Mouse (Mus musculus): ENCODE measurements around the gene Gapvd1. TPM values are rescaled to one million over a fixed set of nuclear protein-coding genes. Genes with fewer than 3 reads are reported as not detected.

The Gapvd1 gene
- polyA plus RNA-seq, 1 experiment from 2014 or later: 92.2 TPM

GRCm38 (mm10) chr2:34668440-34669191, 86.4 kb downstream of the Gapvd1 start:
- no peak overlapping the region for H3K4me3 ChIP-seq (ENCODE audit: low read length)
- H3K27ac ChIP-seq (ENCODE audit: low read depth, low read length): no peak overlapping the region
- no peak overlapping the region for H3K9ac ChIP-seq (ENCODE audit: low read depth, low read length)
- H3K4me2 ChIP-seq (replicated peaks; ENCODE audit: low read depth, low read length): no peak overlapping the region
- no peaks in the 10 kb centered on the region for H3K4me1 ChIP-seq (ENCODE audit: control insufficient read depth, insufficient read depth, low read length)
- WGBS: 44% methylated on average over 17 of the region's 17 CpGs
- no peaks in the 10 kb centered on the region for H3K9me3 ChIP-seq (ENCODE audit: control insufficient read depth, low read length)
- H3K36me3 ChIP-seq (ENCODE audit: control insufficient read depth, insufficient read depth, low read length): no peaks in the 10 kb centered on the region
- no peaks in the 10 kb centered on the region for H3K27me3 ChIP-seq (ENCODE audit: control insufficient read depth, insufficient read depth, low read length)
- no peak for ATAC-seq (ENCODE audit: low FRiP score, low TSS enrichment)

- Histone ChIP-seq H3K4me2 (replicated peaks; ENCODE audit: low read depth, low read length) (no peak overlapping the region), H3K36me3 (ENCODE audit: control insufficient read depth, insufficient read depth, low read length) (no peaks in the 10 kb centered on the region), H3K27me3 (ENCODE audit: control insufficient read depth, insufficient read depth, low read length) (no peaks in the 10 kb centered on the region), H3K9ac (ENCODE audit: low read depth, low read length) (no peak overlapping the region), H3K9me3 (ENCODE audit: control insufficient read depth, low read length) (no peaks in the 10 kb centered on the region), H3K4me3 (ENCODE audit: low read length) (no peak overlapping the region), H3K4me1 (ENCODE audit: control insufficient read depth, insufficient read depth, low read length) (no peaks in the 10 kb centered on the region), H3K27ac (ENCODE audit: low read depth, low read length) (no peak overlapping the region)
- no peak for ATAC-seq (ENCODE audit: low FRiP score, low TSS enrichment)
- whole genome bisulfite sequencing: 37% methylated on average over 10 of the region's 10 CpGs
Measured at GRCm38 (mm10) chr2:34667820-34668219, 87.2 kb downstream of the Gapvd1 start.

- 59% methylated on average over 11 of the region's 11 CpGs for WGBS
- Histone ChIP-seq H3K4me2 (replicated peaks; ENCODE audit: low read depth, low read length) (no peak overlapping the region), H3K27me3 (ENCODE audit: control insufficient read depth, insufficient read depth, low read length) (no peaks in the 10 kb centered on the region), H3K27ac (ENCODE audit: low read depth, low read length) (no peak overlapping the region), H3K9me3 (ENCODE audit: control insufficient read depth, low read length) (no peaks in the 10 kb centered on the region), H3K36me3 (ENCODE audit: control insufficient read depth, insufficient read depth, low read length) (no peaks in the 10 kb centered on the region), H3K9ac (ENCODE audit: low read depth, low read length) (no peak overlapping the region), H3K4me3 (ENCODE audit: low read length) (no peak overlapping the region), H3K4me1 (ENCODE audit: control insufficient read depth, insufficient read depth, low read length) (0 out of 2 replicates have a peak, but pooled peaks cover 7% of the 10 kb centered on the region)
- no peak for ATAC-seq (ENCODE audit: low FRiP score, low TSS enrichment)
Measured at GRCm38 (mm10) chr2:34647410-34647809, 107.6 kb downstream of the Gapvd1 start.

- ATAC-seq (ENCODE audit: low FRiP score, low TSS enrichment): no peak
- WGBS: 13% methylated on average over 5 of the region's 5 CpGs
- Histone ChIP-seq H3K4me3 (ENCODE audit: low read length) (peak overlapping the region; percentile 40; the same call in 1 of the 2 replicates), H3K27ac (ENCODE audit: low read depth, low read length) (no peak overlapping the region), H3K9me3 (ENCODE audit: control insufficient read depth, low read length) (no peaks in the 10 kb centered on the region), H3K9ac (ENCODE audit: low read depth, low read length) (no peak overlapping the region), H3K27me3 (ENCODE audit: control insufficient read depth, insufficient read depth, low read length) (no peaks in the 10 kb centered on the region), H3K4me1 (ENCODE audit: control insufficient read depth, insufficient read depth, low read length) (0 out of 2 replicates have a peak, but pooled peaks cover 7% of the 10 kb centered on the region), H3K36me3 (ENCODE audit: control insufficient read depth, insufficient read depth, low read length) (no peaks in the 10 kb centered on the region), H3K4me2 (replicated peaks; ENCODE audit: low read depth, low read length) (peak overlapping the region; percentile 79)
Measured at GRCm38 (mm10) chr2:34646541-34646865, 108.5 kb downstream of the Gapvd1 start.

GRCm38 (mm10) chr2:34645851-34646540, 109.0 kb downstream of the Gapvd1 start:
- no peaks in the 10 kb centered on the region for H3K36me3 ChIP-seq (ENCODE audit: control insufficient read depth, insufficient read depth, low read length)
- peak; percentile 88 for ATAC-seq (ENCODE audit: low FRiP score, low TSS enrichment)
- peak overlapping the region; percentile 40 for H3K4me3 ChIP-seq (ENCODE audit: low read length)
- 0 out of 2 replicates have a peak, but pooled peaks cover 7% of the 10 kb centered on the region for H3K4me1 ChIP-seq (ENCODE audit: control insufficient read depth, insufficient read depth, low read length)
- H3K9me3 ChIP-seq (ENCODE audit: control insufficient read depth, low read length): no peaks in the 10 kb centered on the region
- peak overlapping the region; percentile 79 for H3K4me2 ChIP-seq (replicated peaks; ENCODE audit: low read depth, low read length)
- WGBS: 11% methylated on average over 20 of the region's 21 CpGs
- H3K9ac ChIP-seq (ENCODE audit: low read depth, low read length): peak overlapping the region; percentile 34; the same call in 1 of the 2 replicates
- no peak overlapping the region for H3K27ac ChIP-seq (ENCODE audit: low read depth, low read length)
- no peaks in the 10 kb centered on the region for H3K27me3 ChIP-seq (ENCODE audit: control insufficient read depth, insufficient read depth, low read length)

- WGBS: 40% methylated on average over 22 of the region's 22 CpGs
- ATAC-seq (ENCODE audit: low FRiP score, low TSS enrichment): no peak
- no peak overlapping the region for H3K4me2 ChIP-seq (replicated peaks; ENCODE audit: low read depth, low read length)
- 0 out of 2 replicates have a peak, but pooled peaks cover 7% of the 10 kb centered on the region for H3K4me1 ChIP-seq (ENCODE audit: control insufficient read depth, insufficient read depth, low read length)
- H3K36me3 ChIP-seq (ENCODE audit: control insufficient read depth, insufficient read depth, low read length): no peaks in the 10 kb centered on the region
- no peak overlapping the region for H3K9ac ChIP-seq (ENCODE audit: low read depth, low read length)
- no peak overlapping the region for H3K27ac ChIP-seq (ENCODE audit: low read depth, low read length)
- no peak overlapping the region for H3K4me3 ChIP-seq (ENCODE audit: low read length)
- H3K9me3 ChIP-seq (ENCODE audit: control insufficient read depth, low read length): no peaks in the 10 kb centered on the region
- H3K27me3 ChIP-seq (ENCODE audit: control insufficient read depth, insufficient read depth, low read length): no peaks in the 10 kb centered on the region
Measured at GRCm38 (mm10) chr2:34644571-34645526, 110.2 kb downstream of the Gapvd1 start.

- no peak for ATAC-seq (ENCODE audit: low FRiP score, low TSS enrichment)
- no peaks in the 10 kb centered on the region for H3K36me3 ChIP-seq (ENCODE audit: control insufficient read depth, insufficient read depth, low read length)
Measured at GRCm38 (mm10) chr2:34642351-34642750, 112.7 kb downstream of the Gapvd1 start.

GRCm38 (mm10) chr2:34639725-34640124, 115.3 kb downstream of the Gapvd1 start:
- 65% methylated on average over 5 of the region's 5 CpGs for WGBS
- H3K4me3 ChIP-seq (ENCODE audit: low read length): no peak overlapping the region
- H3K27ac ChIP-seq (ENCODE audit: low read depth, low read length): no peak overlapping the region
- peaks cover 3% of the 10 kb centered on the region; the same call in 1 of the 2 replicates for H3K4me1 ChIP-seq (ENCODE audit: control insufficient read depth, insufficient read depth, low read length)
- H3K36me3 ChIP-seq (ENCODE audit: control insufficient read depth, insufficient read depth, low read length): no peaks in the 10 kb centered on the region
- no peaks in the 10 kb centered on the region for H3K9me3 ChIP-seq (ENCODE audit: control insufficient read depth, low read length)
- no peak overlapping the region for H3K9ac ChIP-seq (ENCODE audit: low read depth, low read length)
- H3K4me2 ChIP-seq (replicated peaks; ENCODE audit: low read depth, low read length): no peak overlapping the region
- no peaks in the 10 kb centered on the region for H3K27me3 ChIP-seq (ENCODE audit: control insufficient read depth, insufficient read depth, low read length)
- peak; percentile 30; the same call in 1 of the 2 replicates for ATAC-seq (ENCODE audit: low FRiP score, low TSS enrichment)

More at GRCm38 (mm10) chr2:34642351-34642750, 112.7 kb downstream of the Gapvd1 start:
- no peak overlapping the region for H3K4me2 ChIP-seq (replicated peaks; ENCODE audit: low read depth, low read length)
- 41% methylated on average over 2 of the region's 2 CpGs for WGBS
- H3K4me1 ChIP-seq (ENCODE audit: control insufficient read depth, insufficient read depth, low read length): peaks cover 10% of the 10 kb centered on the region; the same call in 1 of the 2 replicates
- H3K27ac ChIP-seq (ENCODE audit: low read depth, low read length): no peak overlapping the region
- no peaks in the 10 kb centered on the region for H3K9me3 ChIP-seq (ENCODE audit: control insufficient read depth, low read length)
- H3K27me3 ChIP-seq (ENCODE audit: control insufficient read depth, insufficient read depth, low read length): no peaks in the 10 kb centered on the region
- no peak overlapping the region for H3K4me3 ChIP-seq (ENCODE audit: low read length)
- H3K9ac ChIP-seq (ENCODE audit: low read depth, low read length): no peak overlapping the region
